Mouse (Mus musculus) heart, embryonic 14.5 days (tissue): Measurements from ENCODE around the gene Mnat1. TPM values are rescaled to one million over a fixed set of nuclear protein-coding genes. Genes with fewer than 3 reads are reported as not detected.

Experiments used
- ATAC-seq: fragments of 200-750 bp; cut with Nextera tagmentation; 2 replicates; pipeline ENCODE4 v1.8.0; 2017; ENCODE audit warnings: low read depth, moderate TSS enrichment; ENCODE audit not compliant: insufficient number of reproducible peaks, insufficient read depth, low FRiP score
- H3K27ac ChIP-seq, 2 experiments: fragments of 200-500 bp in 1 of 2; fragments of 300-500 bp in 1 of 2; sonication (generic) in 1 of 2; replicated peaks in 1 of 2; 2 replicates each; pipeline ENCODE4 v1.5.1; 2012 to 2014; ENCODE audit warnings: low read depth in 2 of 2, low read length in 2 of 2, control low read depth in 1 of 2, mild to moderate bottlenecking in 1 of 2, mixed read lengths in 1 of 2; ENCODE audit not compliant: control insufficient read depth in 1 of 2, insufficient read depth in 1 of 2
- H3K27me3 ChIP-seq: fragments of 300-500 bp; sonication (generic); 2 replicates; pipeline ENCODE4 v1.6.1; 2014; ENCODE audit warnings: mild to moderate bottlenecking, low read length, control low read depth; ENCODE audit not compliant: control insufficient read depth, insufficient read depth
- H3K36me3 ChIP-seq: fragments of 300-500 bp; sonication (generic); 2 replicates; pipeline ENCODE4 v1.6.1; 2014; ENCODE audit warnings: mild to moderate bottlenecking, control low read depth, low read length, mixed read lengths; ENCODE audit not compliant: control insufficient read depth, insufficient read depth
- H3K4me1 ChIP-seq, 2 experiments: fragments of 200-500 bp in 1 of 2; fragments of 300-500 bp in 1 of 2; sonication (generic) in 1 of 2; 2 replicates each; pipeline ENCODE4 v1.6.1; 2012 to 2014; ENCODE audit warnings: low read length in 2 of 2, control low read depth in 1 of 2, mixed read lengths in 1 of 2; ENCODE audit not compliant: control insufficient read depth in 2 of 2, insufficient read depth in 2 of 2
- H3K4me2 ChIP-seq: fragments of 300-500 bp; sonication (generic); 2 replicates; pipeline ENCODE4 v1.6.1; 2014; ENCODE audit warnings: mild to moderate bottlenecking, low read length
- H3K4me3 ChIP-seq, 2 experiments: fragments of 200-500 bp in 1 of 2; fragments of 300-500 bp in 1 of 2; sonication (generic) in 1 of 2; 2 replicates each; pipeline ENCODE4 v1.5.1; 2012 to 2014; ENCODE audit warnings: low read length in 2 of 2, mild to moderate bottlenecking in 2 of 2, control low read depth in 1 of 2, low read depth in 1 of 2, moderate library complexity in 1 of 2; ENCODE audit not compliant: control insufficient read depth in 1 of 2, insufficient read depth in 1 of 2
- H3K9ac ChIP-seq: fragments of 300-500 bp; sonication (generic); 2 replicates; pipeline ENCODE4 v1.6.1; 2014; ENCODE audit warnings: mild to moderate bottlenecking, low read length
- H3K9me3 ChIP-seq: fragments of 300-500 bp; sonication (generic); 2 replicates; pipeline ENCODE4 v1.6.1; 2016; ENCODE audit warnings: low read length, control low read depth; ENCODE audit not compliant: control insufficient read depth
- WGBS: fragments of 180-500 bp; shearing (Covaris S2); extraction: QIAGEN DNeasy Blood & Tissue Kit; methylation state at CpG from one replicate; pipeline ENCODE4 v1.1.7; 2014; 5-methylcytosine and 5-hydroxymethylcytosine counted together
- polyA plus RNA-seq: library from polyadenylated mRNA; unstranded; fragments of >200 nt; fragmentation: Nextera tagmentation; extraction: Ambion mirVana; gene quantifications from 2 replicates; pipeline ENCODE4 v1.2.1, GENCODE M21; 2014

The Mnat1 gene
- polyA plus RNA-seq, 1 experiment from 2014 or later = 28.2 TPM

GRCm38 (mm10) chr12:73198451-73198850 is 74.9 kb downstream of the Mnat1 start:
- no peak overlapping the region for H3K9ac ChIP-seq
- no peak for ATAC-seq
- H3K36me3 ChIP-seq = peaks cover 5% of the 10 kb centered on the region; the same call in 1 of the 2 replicates
- 33% methylated on average over 1 of the region's 1 CpGs for WGBS
- no peaks in the 10 kb centered on the region for H3K27me3 ChIP-seq
- H3K4me3 ChIP-seq = no peak overlapping the region
- H3K27ac ChIP-seq = no peak overlapping the region
- peaks cover 0 to 11% of the 10 kb centered on the region in 2 experiments for H3K4me1 ChIP-seq
- H3K4me2 ChIP-seq = no peak overlapping the region
- no peaks in the 10 kb centered on the region for H3K9me3 ChIP-seq

GRCm38 (mm10) chr12:73199375-73199774 is 75.9 kb downstream of the Mnat1 start:
- Histone ChIP-seq H3K4me3 (no peak overlapping the region), H3K27ac (no peak overlapping the region), H3K4me2 (no peak overlapping the region), H3K27me3 (no peaks in the 10 kb centered on the region), H3K4me1 (peaks cover 0 to 11% of the 10 kb centered on the region in 2 experiments), H3K36me3 (peaks cover 5% of the 10 kb centered on the region; the same call in 1 of the 2 replicates), H3K9ac (no peak overlapping the region), H3K9me3 (no peaks in the 10 kb centered on the region)
- ATAC-seq = no peak
- WGBS = 39% methylated on average over 7 of the region's 7 CpGs

GRCm38 (mm10) chr12:73201587-73201986 is 78.1 kb downstream of the Mnat1 start:
- Histone ChIP-seq H3K4me3 (no peak overlapping the region), H3K27ac (no peak overlapping the region), H3K9me3 (no peaks in the 10 kb centered on the region), H3K36me3 (no peaks in the 10 kb centered on the region; the same call in 1 of the 2 replicates), H3K4me2 (no peak overlapping the region), H3K4me1 (peaks cover 0 to 16% of the 10 kb centered on the region in 2 experiments), H3K9ac (no peak overlapping the region), H3K27me3 (no peaks in the 10 kb centered on the region)
- no peak for ATAC-seq
- WGBS = 28% methylated on average over 3 of the region's 3 CpGs

- ATAC-seq = no peak
- Histone ChIP-seq H3K27me3 (no peaks in the 10 kb centered on the region), H3K36me3 (no peaks in the 10 kb centered on the region), H3K4me3 (no peak overlapping the region), H3K9me3 (no peaks in the 10 kb centered on the region), H3K9ac (no peak overlapping the region), H3K4me1 (peaks cover 0 to 22% of the 10 kb centered on the region in 2 experiments; a peak in 3 of 4 replicates), H3K27ac (peak overlapping the region; percentile 21 to 31; a peak in 3 of 4 replicates), H3K4me2 (no peak overlapping the region)
- 63% methylated on average over 11 of the region's 11 CpGs for WGBS
These were observed 82.5 kb downstream of the Mnat1 start for GRCm38 (mm10) chr12:73205710-73206649.

- WGBS = 37% methylated on average over 4 of the region's 4 CpGs
- H3K4me1 ChIP-seq = peaks cover 0 to 18% of the 10 kb centered on the region in 2 experiments; a peak in 3 of 4 replicates
- no peaks in the 10 kb centered on the region for H3K36me3 ChIP-seq
- H3K27me3 ChIP-seq = no peaks in the 10 kb centered on the region
- no peak overlapping the region for H3K4me2 ChIP-seq
- no peak overlapping the region for H3K4me3 ChIP-seq
- peak overlapping the region in 1 of 2 experiments; percentile 31; a peak in 1 of 4 replicates for H3K27ac ChIP-seq
- H3K9ac ChIP-seq = no peak overlapping the region
- no peaks in the 10 kb centered on the region for H3K9me3 ChIP-seq
- ATAC-seq = no peak
These were observed 83.5 kb downstream of the Mnat1 start for GRCm38 (mm10) chr12:73207008-73207407.

- H3K9ac ChIP-seq = no peak overlapping the region
- no peaks in the 10 kb centered on the region for H3K9me3 ChIP-seq
- no peaks in the 10 kb centered on the region for H3K36me3 ChIP-seq
- no peak overlapping the region for H3K4me2 ChIP-seq
- no peak overlapping the region for H3K4me3 ChIP-seq
- H3K27me3 ChIP-seq = no peaks in the 10 kb centered on the region
- 30% methylated on average over 1 of the region's 1 CpGs for WGBS
- 0 out of 4 replicates have a peak overlapping the region, but pooled peaks of 1 of the 2 experiments have one; percentile 49 for H3K27ac ChIP-seq
- peaks cover 0 to 18% of the 10 kb centered on the region in 2 experiments; a peak in 3 of 4 replicates for H3K4me1 ChIP-seq
- no peak for ATAC-seq
These were observed 83.9 kb downstream of the Mnat1 start for GRCm38 (mm10) chr12:73207461-73207860.

- Histone ChIP-seq H3K4me3 (no peak overlapping the region), H3K27me3 (no peaks in the 10 kb centered on the region), H3K4me1 (peaks cover 0 to 18% of the 10 kb centered on the region in 2 experiments; a peak in 3 of 4 replicates), H3K36me3 (no peaks in the 10 kb centered on the region), H3K27ac (no peak overlapping the region), H3K4me2 (no peak overlapping the region), H3K9ac (no peak overlapping the region), H3K9me3 (no peaks in the 10 kb centered on the region)
- no peak for ATAC-seq
- 95% methylated on average over 4 of the region's 4 CpGs for WGBS
These were observed 85.0 kb downstream of the Mnat1 start for GRCm38 (mm10) chr12:73208518-73208917.
